Mouse (Mus musculus): ENCODE results near the gene Cyp4f17. TPM values are rescaled to one million over a fixed set of nuclear protein-coding genes. Genes with fewer than 3 reads are reported as not detected.
"Not testable (repeated sequence)": the region's sequence is repeated elsewhere in the genome, so short reads cannot be mapped to it uniquely, and the experiment has no call there.

The Cyp4f17 gene
- polyA plus RNA-seq, 1 experiment from 2014 or later = 6.4 TPM

GRCm38 (mm10) chr17:32554368-32554767 lies 48.5 kb downstream of the Cyp4f17 start:
- not testable (repeated sequence) for H3K9me3 ChIP-seq; ATAC-seq (ENCODE audit: extremely low read depth, insufficient number of reproducible peaks, low FRiP score, low TSS enrichment); H3K9ac ChIP-seq; H3K4me3 ChIP-seq; H3K36me3 ChIP-seq; H3K4me2 ChIP-seq; H3K27me3 ChIP-seq (replicated peaks); H3K4me1 ChIP-seq; H3K27ac ChIP-seq (replicated peaks)
- 66% methylated on average over 9 of the region's 9 CpGs for WGBS

GRCm38 (mm10) chr17:32563301-32563700 lies 57.5 kb downstream of the Cyp4f17 start:
- not testable (repeated sequence) for ATAC-seq (ENCODE audit: extremely low read depth, insufficient number of reproducible peaks, low FRiP score, low TSS enrichment); H3K9ac ChIP-seq; H3K4me3 ChIP-seq; H3K4me1 ChIP-seq; H3K27ac ChIP-seq (replicated peaks); H3K36me3 ChIP-seq; H3K4me2 ChIP-seq; H3K27me3 ChIP-seq (replicated peaks)
- 79% methylated on average over 2 of the region's 2 CpGs for WGBS
- H3K9me3 ChIP-seq = peaks cover 20% of the 10 kb centered on the region

- H3K27me3 ChIP-seq (replicated peaks); ATAC-seq (ENCODE audit: extremely low read depth, insufficient number of reproducible peaks, low FRiP score, low TSS enrichment); H3K27ac ChIP-seq (replicated peaks); H3K9me3 ChIP-seq; H3K9ac ChIP-seq; H3K36me3 ChIP-seq; H3K4me3 ChIP-seq; H3K4me2 ChIP-seq; H3K4me1 ChIP-seq: not testable (repeated sequence)
- WGBS = 47% methylated on average over 2 of the region's 2 CpGs
Measured at GRCm38 (mm10) chr17:32573286-32573685, 67.4 kb downstream of the Cyp4f17 start.

- H3K4me2 ChIP-seq = no peak overlapping the region
- no peak overlapping the region for H3K9ac ChIP-seq
- no peak overlapping the region for H3K27ac ChIP-seq (replicated peaks)
- no peaks in the 10 kb centered on the region for H3K27me3 ChIP-seq (replicated peaks)
- no peaks in the 10 kb centered on the region for H3K9me3 ChIP-seq
- H3K36me3 ChIP-seq = no peaks in the 10 kb centered on the region
- H3K4me1 ChIP-seq = no peaks in the 10 kb centered on the region
- WGBS = 47% methylated on average over 7 of the region's 7 CpGs
- ATAC-seq (ENCODE audit: extremely low read depth, insufficient number of reproducible peaks, low FRiP score, low TSS enrichment) = no peak
- no peak overlapping the region for H3K4me3 ChIP-seq
Measured at GRCm38 (mm10) chr17:32577496-32578186, 71.8 kb downstream of the Cyp4f17 start.

Other genes starting within 250 kb of the Cyp4f17 start
- gene Brd4, start 221.3 kb upstream of the Cyp4f17 start, polyA plus RNA-seq (2015; fragmentation: Nextera tagmentation; extraction: Ambion mirVana) = 58.8 and 64.2 TPM in 2 replicates
- 65.8 and 67.8 TPM in 2 replicates for gene Akap8, start 184.8 kb upstream of the Cyp4f17 start, polyA plus RNA-seq (2015; fragmentation: Nextera tagmentation; extraction: Ambion mirVana)
- 83.9 and 84.3 TPM in 2 replicates for gene Akap8l, start 155.4 kb upstream of the Cyp4f17 start, polyA plus RNA-seq (2015; fragmentation: Nextera tagmentation; extraction: Ambion mirVana)
- gene Wiz, start 116.6 kb upstream of the Cyp4f17 start, polyA plus RNA-seq (2015; fragmentation: Nextera tagmentation; extraction: Ambion mirVana) = 10.9 and 12.4 TPM in 2 replicates
- 0.49 and 1.1 TPM in 2 replicates for gene Rasal3, start 102.5 kb upstream of the Cyp4f17 start, polyA plus RNA-seq (2015; fragmentation: Nextera tagmentation; extraction: Ambion mirVana)
- 0.09 and 0.16 TPM in 2 replicates for gene Pglyrp2, start 81.9 kb upstream of the Cyp4f17 start, polyA plus RNA-seq (2015; fragmentation: Nextera tagmentation; extraction: Ambion mirVana)
- gene Cyp4f39, start 53.3 kb upstream of the Cyp4f17 start, polyA plus RNA-seq (2015; fragmentation: Nextera tagmentation; extraction: Ambion mirVana) = 0.15 and 0.38 TPM in 2 replicates
- 17.0 and 18.6 TPM in 2 replicates for gene Cyp4f16, start 30.5 kb downstream of the Cyp4f17 start, polyA plus RNA-seq (2015; fragmentation: Nextera tagmentation; extraction: Ambion mirVana)
- gene Cyp4f37, start 115.3 kb downstream of the Cyp4f17 start, polyA plus RNA-seq (2015; fragmentation: Nextera tagmentation; extraction: Ambion mirVana) = not detected in 2 replicates
- gene Cyp4f40, start 152.8 kb downstream of the Cyp4f17 start, polyA plus RNA-seq (2015; fragmentation: Nextera tagmentation; extraction: Ambion mirVana) = not detected in 2 replicates
- gene Cyp4f15, start 179.6 kb downstream of the Cyp4f17 start, polyA plus RNA-seq (2015; fragmentation: Nextera tagmentation; extraction: Ambion mirVana) = 0.20 and 0.41 TPM in 2 replicates

Data from heart, embryonic 13.5 days (tissue).